Mouse (Mus musculus): ENCODE results near the gene Snrpa1.

GRCm38 (mm10) chr7:66088077-66088476 lies 29.3 kb downstream of the Snrpa1 start:
- no peak for TF ChIP-seq CTCF (conservative IDR thresholded peaks at IDR 0.05 in 1 of 2, IDR thresholded peaks at IDR 0.05 in 1 of 2; ENCODE audit: low read depth in 2 of 2, low read length in 2 of 2)
- no peak for TF ChIP-seq MEF2A (IDR thresholded peaks at IDR 0.05; ENCODE audit: borderline replicate concordance, low read depth, low read length)
- no peak for TF ChIP-seq ZMIZ1 (IDR thresholded peaks at IDR 0.05; ENCODE audit: low read depth, low read length)
- TF ChIP-seq KAT2A (IDR thresholded peaks at IDR 0.05; ENCODE audit: insufficient replicate concordance, low read length) = no peak
- no peak for TF ChIP-seq UBTF (IDR thresholded peaks at IDR 0.05; ENCODE audit: low read depth, low read length)
- no peak for TF ChIP-seq CHD1 (IDR thresholded peaks at IDR 0.05; ENCODE audit: low read depth, low read length)
- no peak for TF ChIP-seq POLR2A (IDR thresholded peaks at IDR 0.05; ENCODE audit: low read depth, low read length)
- no peak for TF ChIP-seq JUND (conservative IDR thresholded peaks at IDR 0.05; ENCODE audit: low read depth, low read length)
- peak; percentile 55; the same call in 1 of the 2 replicates for TF ChIP-seq EP300 (IDR thresholded peaks at IDR 0.05; ENCODE audit: low read length)
- no peak for TF ChIP-seq MAFK (IDR thresholded peaks at IDR 0.05; ENCODE audit: insufficient replicate concordance, low read length)
- no peak for TF ChIP-seq USF1 (IDR thresholded peaks at IDR 0.05; ENCODE audit: low read depth, low read length)
- no peak for TF ChIP-seq SIN3A (IDR thresholded peaks at IDR 0.05; ENCODE audit: low read length)
